In the genomic region with DNA sequence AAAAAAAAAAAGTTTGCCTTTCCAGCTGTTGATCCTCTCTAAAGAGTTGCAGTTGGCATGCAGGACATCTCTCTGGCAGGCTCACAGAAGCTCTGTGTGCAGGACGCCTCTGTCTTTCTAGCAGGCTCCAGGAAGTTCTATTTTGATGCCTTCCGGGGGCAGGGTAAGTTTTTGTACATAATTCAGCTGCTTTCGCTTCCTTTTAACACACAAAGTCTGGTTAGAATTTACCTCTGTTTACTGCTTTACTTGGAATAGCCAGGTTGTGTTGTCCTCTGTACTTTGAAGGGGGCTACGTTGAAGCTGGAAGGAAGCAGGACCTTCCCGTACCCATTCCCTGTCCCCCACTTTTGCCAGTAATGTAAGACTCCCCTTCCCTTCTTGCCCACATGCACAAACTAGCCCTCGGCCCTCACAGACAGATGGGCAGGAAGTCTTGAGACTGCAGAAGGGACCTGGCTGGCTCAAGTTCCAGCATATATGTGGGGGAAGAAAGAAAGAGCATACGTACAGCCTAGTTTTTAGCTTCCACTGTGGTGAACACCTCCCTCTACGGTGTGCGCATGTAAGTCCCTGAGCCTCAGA, we compare ENCODE assay signal across 9 mouse cellular contexts.
DNase-seq lines count a peak whose midpoint lies in the region; ATAC-seq lines count a peak whose summit lies in the region.
"Had no signal": no experiment of that assay in that cellular context is flagged by ENCODE, and none has a peak within 500 bp of the region (broad histone marks: within the 10 kb centered on the region; RNA-seq: fewer than 3 reads in every experiment).

No protein-coding gene starts in this region.

- H3K36me3 ChIP-seq in midbrain, embryonic 16.5 days (ENCODE audit: control insufficient read depth, insufficient read depth, low read length) = no peaks in the 10 kb centered on the region
- H3K36me3 ChIP-seq: heart, embryonic 13.5 days had no signal

- peak; percentile 32 to 50 for DNase-seq in right cerebral cortex, adult 2 months (ENCODE audit: low spot score in 2 of 2)
- DNase-seq in right cerebral cortex, postnatal 4 days = no peak
- DNase-seq in kidney, adult 18-20 months = peak; percentile 13
- DNase-seq in lung, postnatal 14 days = peak; percentile 36
- peak; percentile 4 to 32 for DNase-seq in thymus, adult 18-20 months
- DNase-seq in yolk sac, embryonic 10.5 days (ENCODE audit: low spot score) = no peak

- no peak overlapping the region for H3K9ac ChIP-seq in midbrain, embryonic 16.5 days (ENCODE audit: low read depth, low read length)
- H3K9ac ChIP-seq: heart, embryonic 13.5 days had no signal

- no peaks in the 10 kb centered on the region for H3K9me3 ChIP-seq in midbrain, embryonic 16.5 days (replicated peaks; ENCODE audit: control insufficient read depth, low read length, poor library complexity, severe bottlenecking)
- H3K9me3 ChIP-seq: heart, embryonic 13.5 days had no signal

- no peaks in the 10 kb centered on the region for H3K27me3 ChIP-seq in midbrain, embryonic 16.5 days (ENCODE audit: control insufficient read depth, insufficient read depth, low read depth, low read length)
- H3K27me3 ChIP-seq: heart, embryonic 13.5 days had no signal

- H3K27ac ChIP-seq in midbrain, embryonic 16.5 days (ENCODE audit: low read length) = no peak overlapping the region
- H3K27ac ChIP-seq: heart, embryonic 13.5 days had no signal

- H3K4me3 ChIP-seq in midbrain, embryonic 16.5 days (ENCODE audit: low read depth, low read length) = no peak overlapping the region
- H3K4me3 ChIP-seq: heart, embryonic 13.5 days had no signal

- peaks cover 29% of the 10 kb centered on the region for H3K4me1 ChIP-seq in midbrain, embryonic 16.5 days (ENCODE audit: control insufficient read depth, insufficient read depth, low read length)

- no peak for ATAC-seq in activated CD4-positive, CD25-positive, alpha-beta regulatory T cell, adult 4 months
- no peak for ATAC-seq in midbrain, embryonic 16.5 days

- whole genome bisulfite sequencing in midbrain, embryonic 16.5 days = 86% methylated on average over 9 of the region's 9 CpGs

- no peak overlapping the region for H3K4me2 ChIP-seq in midbrain, embryonic 16.5 days (ENCODE audit: low read length)
- H3K4me2 ChIP-seq: heart, embryonic 13.5 days had no signal

Comparison
In these comparisons a context has a peak if more than half of its experiments do, and no peak if none do; other contexts are left out.
1. DNase-seq: peak in right cerebral cortex, adult 2 months (2 of 2), kidney, adult 18-20 months (single experiment), lung, postnatal 14 days (single experiment) and thymus, adult 18-20 months (2 of 2); none in right cerebral cortex, postnatal 4 days (single experiment) and yolk sac, embryonic 10.5 days (single experiment).